In genomic region chr17:27511125-27511735, GRCm38 (mm10) we compare ENCODE assay signal across 15 mouse cellular contexts. TPM values are rescaled to one million over a fixed set of nuclear protein-coding genes. Genes with fewer than 3 reads are reported as not detected.
A peak's percentile ranks its signal among the peaks of the same experiment; 100 is the strongest.
DNase-seq lines count a peak whose midpoint lies in the region; ATAC-seq and TF ChIP-seq lines count a peak whose summit lies in the region.
"Had no signal": no experiment of that assay in that cellular context is flagged by ENCODE, and none has a peak within 500 bp of the region (broad histone marks: within the 10 kb centered on the region; RNA-seq: fewer than 3 reads in every experiment).

No protein-coding gene starts in this region.

- no peak for TF ChIP-seq CTCF in cortical plate, adult 2 months (IDR thresholded peaks at IDR 0.05; ENCODE audit: extremely low read depth, insufficient read depth, low read length)

- peak overlapping the region; percentile 99 for H3K4me2 ChIP-seq in hindbrain, embryonic 11.5 days (replicated peaks; ENCODE audit: low read depth, low read length)
- peak overlapping the region; percentile 99 for H3K4me2 ChIP-seq in midbrain, embryonic 11.5 days

- ATAC-seq in hindbrain, embryonic 11.5 days (ENCODE audit: low FRiP score): no peak
- ATAC-seq in midbrain, embryonic 11.5 days (ENCODE audit: low FRiP score): no peak
- ATAC-seq: activated CD4-positive, CD25-positive, alpha-beta regulatory T cell, adult 4 months; liver, embryonic 12.5 days had no signal

- no peak overlapping the region for H3K27ac ChIP-seq in cortical plate, adult 2 months (ENCODE audit: insufficient read depth, low read length)
- H3K27ac ChIP-seq in hindbrain, embryonic 11.5 days (ENCODE audit: low read depth, low read length): no peak overlapping the region
- no peak overlapping the region for H3K27ac ChIP-seq in midbrain, embryonic 11.5 days (ENCODE audit: low read depth, low read length)
- H3K27ac ChIP-seq: gastrocnemius, adult 2 months; liver, embryonic 12.5 days; stomach, postnatal 0 days had no signal

- H3K4me1 ChIP-seq in cortical plate, adult 2 months (ENCODE audit: control insufficient read depth, insufficient read depth, low read length): no peaks in the 10 kb centered on the region
- H3K4me1 ChIP-seq in hindbrain, embryonic 11.5 days (replicated peaks; ENCODE audit: control insufficient read depth, insufficient read depth, low read length): peaks cover 17% of the 10 kb centered on the region
- H3K4me1 ChIP-seq in midbrain, embryonic 11.5 days (ENCODE audit: control insufficient read depth, insufficient read depth, low read length): peaks cover 32% of the 10 kb centered on the region

- H3K36me3 ChIP-seq in hindbrain, embryonic 11.5 days (ENCODE audit: control insufficient read depth, insufficient read depth, low read length): no peaks in the 10 kb centered on the region
- H3K36me3 ChIP-seq in midbrain, embryonic 11.5 days (ENCODE audit: control insufficient read depth, insufficient read depth, low read length): no peaks in the 10 kb centered on the region
- H3K36me3 ChIP-seq: G1E; liver, embryonic 12.5 days had no signal

- no peaks in the 10 kb centered on the region for H3K9me3 ChIP-seq in hindbrain, embryonic 11.5 days (ENCODE audit: control insufficient read depth, low read length)
- no peaks in the 10 kb centered on the region for H3K9me3 ChIP-seq in midbrain, embryonic 11.5 days (ENCODE audit: control insufficient read depth, low read length)
- H3K9me3 ChIP-seq: liver, embryonic 12.5 days had no signal

- peak overlapping the region; percentile 81; the same call in 1 of the 2 replicates for H3K9ac ChIP-seq in hindbrain, embryonic 11.5 days (ENCODE audit: low read depth, low read length)
- no peak overlapping the region for H3K9ac ChIP-seq in midbrain, embryonic 11.5 days (ENCODE audit: low read length)
- H3K9ac ChIP-seq: liver, embryonic 12.5 days had no signal

- peak; percentile 57 for DNase-seq in cerebellum, adult 11-12 months
- no peak for DNase-seq in cerebellum, postnatal 36 days
- DNase-seq in hindbrain, embryonic 11.5 days (ENCODE audit: low spot score): no peak
- peak; percentile 90 for DNase-seq in midbrain, embryonic 11.5 days (ENCODE audit: low spot score, missing footprints)
- no peak for DNase-seq in c-Kit-positive CD71-positive TER-119-positive erythroid progenitor cells, embryonic 14.5 days (ENCODE audit: low spot score)
- no peak for DNase-seq in adrenal gland, adult 18-20 months (ENCODE audit: low spot score in 2 of 2)
- no peak for DNase-seq in kidney, adult 11 months
- DNase-seq: gastrocnemius, adult 2 months; kidney, adult 9 months; lung, postnatal 4 days had no signal

- peaks cover 32% of the 10 kb centered on the region for H3K27me3 ChIP-seq in hindbrain, embryonic 11.5 days (ENCODE audit: control insufficient read depth, insufficient read depth, low read length)
- peaks cover 45% of the 10 kb centered on the region for H3K27me3 ChIP-seq in midbrain, embryonic 11.5 days (ENCODE audit: control insufficient read depth, insufficient read depth, low read length)

- no peak for TF ChIP-seq POLR2A in cortical plate, adult 2 months (IDR thresholded peaks at IDR 0.05; ENCODE audit: extremely low read depth, insufficient read depth, low read length)

- peak overlapping the region; percentile 58 for H3K4me3 ChIP-seq in cortical plate, adult 2 months (ENCODE audit: insufficient read depth, low read length)
- H3K4me3 ChIP-seq in hindbrain, embryonic 11.5 days (ENCODE audit: low read depth, low read length): peak overlapping the region; percentile 66
- H3K4me3 ChIP-seq in midbrain, embryonic 11.5 days (ENCODE audit: low read depth, low read length): peak overlapping the region; percentile 66; the same call in 1 of the 2 replicates

- 88% methylated on average over 7 of the region's 7 CpGs for WGBS in hindbrain, embryonic 11.5 days
- WGBS in midbrain, embryonic 11.5 days: 84% methylated on average over 7 of the region's 7 CpGs

RNA-seq across cellular contexts. Expression of gene Grm4, which starts 10.0 kb away (rescaled TPM):
- 18.7 and 21.6 TPM in 2 replicates for polyA plus RNA-seq in cortical plate, adult 2 months (2012; rRNA removed)
- 2.5 and 3.6 TPM in 2 replicates for polyA plus RNA-seq in hindbrain, embryonic 11.5 days (2014; fragmentation: Nextera tagmentation; extraction: Ambion mirVana)
- 3.5 and 3.6 TPM in 2 replicates for polyA plus RNA-seq in midbrain, embryonic 11.5 days (2014; fragmentation: Nextera tagmentation; extraction: Ambion mirVana)
- 1 to 10 TPM in 1 of 2 experiments, under 1 TPM in 1; 0.80 to 1.4 TPM for total RNA-seq in adrenal gland, adult 18-20 months (2021)
- total RNA-seq: gastrocnemius, adult 2 months had no signal
- polyA plus RNA-seq: G1E had no signal

RNA-seq across cellular contexts. Expression of gene Hmga1, which starts 45.1 kb away (rescaled TPM):
- 73.3 and 75.1 TPM in 2 replicates for polyA plus RNA-seq in cortical plate, adult 2 months (2012; rRNA removed)
- polyA plus RNA-seq in hindbrain, embryonic 11.5 days (2014; fragmentation: Nextera tagmentation; extraction: Ambion mirVana): 305 and 319 TPM in 2 replicates
- polyA plus RNA-seq in midbrain, embryonic 11.5 days (2014; fragmentation: Nextera tagmentation; extraction: Ambion mirVana): 354 and 406 TPM in 2 replicates
- 10 to 100 TPM; 16.8 to 29.5 TPM for total RNA-seq in adrenal gland, adult 18-20 months (2021)

RNA-seq across cellular contexts. Expression of gene AI413582, which starts 54.3 kb away (rescaled TPM):
- 109 and 112 TPM in 2 replicates for polyA plus RNA-seq in cortical plate, adult 2 months (2012; rRNA removed)
- polyA plus RNA-seq in hindbrain, embryonic 11.5 days (2014; fragmentation: Nextera tagmentation; extraction: Ambion mirVana): 17.1 and 19.0 TPM in 2 replicates
- 14.8 and 20.2 TPM in 2 replicates for polyA plus RNA-seq in midbrain, embryonic 11.5 days (2014; fragmentation: Nextera tagmentation; extraction: Ambion mirVana)
- 10 to 100 TPM; 20.1 to 21.7 TPM for total RNA-seq in adrenal gland, adult 18-20 months (2021)

Comparison
In these comparisons a context has a peak if more than half of its experiments do, and no peak if none do; other contexts are left out.
1. DNase-seq: peak in cerebellum, adult 11-12 months (single experiment) and midbrain, embryonic 11.5 days (single experiment); none in cerebellum, postnatal 36 days (0 of 2), hindbrain, embryonic 11.5 days (single experiment), c-Kit-positive CD71-positive TER-119-positive erythroid progenitor cells, embryonic 14.5 days (single experiment), adrenal gland, adult 18-20 months (0 of 2) and kidney, adult 11 months (single experiment).
2. Peak in every context shown above with its lines, with median percentiles within 50 percentile points of each other: H3K4me3 ChIP-seq.